Mouse (Mus musculus): ENCODE data around the gene Vmn1r165. TPM values are rescaled to one million over a fixed set of nuclear protein-coding genes. Genes with fewer than 3 reads are reported as not detected.

The Vmn1r165 gene
- not detected for total RNA-seq (2023)

DNA sequence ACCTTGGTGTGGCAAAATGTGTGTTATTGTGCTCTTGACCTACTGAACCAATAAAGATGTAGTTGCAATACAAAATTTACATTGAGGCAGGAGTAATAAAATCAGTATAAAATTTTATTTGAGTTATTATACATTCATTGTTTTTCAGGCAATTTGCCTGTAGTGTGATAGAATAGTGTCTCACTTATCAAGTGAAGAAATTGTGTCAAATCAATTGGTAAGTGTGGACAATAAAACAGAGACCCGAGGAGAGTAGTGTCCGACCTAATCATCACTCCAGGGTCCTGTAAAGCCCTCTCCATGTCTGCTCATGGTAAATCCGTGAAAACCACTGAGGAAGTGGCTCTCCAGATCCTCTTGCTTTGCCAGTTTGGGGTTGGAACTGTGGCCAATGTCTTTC lies at the start of gene Vmn1r165:
Gene Vmn1r165, plus strand, starts transcription at position 301 of the 400 bp plus-strand sequence.

DNA sequence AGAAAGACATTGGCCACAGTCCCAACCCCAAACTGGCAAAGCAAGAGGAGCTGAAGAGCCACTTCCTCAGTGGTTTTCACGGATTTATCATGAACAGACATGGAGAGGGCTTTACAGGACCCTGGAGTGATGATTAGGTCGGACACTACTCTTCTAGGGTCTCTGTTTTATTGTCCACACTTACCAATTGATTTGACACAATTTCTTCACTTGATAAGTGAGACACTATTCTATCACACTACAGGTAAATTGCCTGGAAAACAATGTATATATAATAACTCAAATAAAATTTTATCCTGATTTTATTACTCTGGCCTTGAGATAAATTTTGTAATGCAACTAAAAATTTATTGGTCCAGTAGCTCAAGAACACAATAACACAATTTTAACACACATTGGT lies 34.5 kb downstream of the Vmn1r165 start, which contains the start of gene Vmn1r166:
Gene Vmn1r166, minus strand, starts transcription at position 101 of the 400 bp plus-strand sequence.

Other genes with a start within 250 kb of the Vmn1r165 start
- gene Gm4214, start 232.7 kb upstream of the Vmn1r165 start, total RNA-seq (2023): not detected
- not detected for gene Gm4216, start 197.4 kb upstream of the Vmn1r165 start, total RNA-seq (2023)
- not detected for gene Vmn1r163, start 161.8 kb upstream of the Vmn1r165 start, total RNA-seq (2023)
- gene Gm8720, start 149.9 kb upstream of the Vmn1r165 start, total RNA-seq (2023): not detected
- not detected for gene Gm10662, start 72.9 kb upstream of the Vmn1r165 start, total RNA-seq (2023)
- not detected for gene Vmn1r166, start 34.4 kb downstream of the Vmn1r165 start, total RNA-seq (2023)
- gene Gm6902, start 61.6 kb downstream of the Vmn1r165 start, total RNA-seq (2023): not detected
- gene Nlrp4e, start 83.9 kb downstream of the Vmn1r165 start, total RNA-seq (2023): not detected
- gene Nlrp5, start 168.6 kb downstream of the Vmn1r165 start, total RNA-seq (2023): not detected

All from neutrophil, adult 59 days (primary cell).